Mouse (Mus musculus) mouse trophoblast stem cell (cell line): Measurements from ENCODE around the gene Rxfp4.

ENCODE experiments used
- in situ Hi-C, 2 experiments: fragments of 300-500 bp; cut with MseI, MboI; formaldehyde crosslinking; loops; 2 replicates in 1 of 2; 3 replicates in 1 of 2; pipeline ENCODE4 v1.15.1; 2025

Gene Rxfp4

GRCm38 (mm10) chr3:88609066-88609465 is 43.9 kb downstream of the Rxfp4 start:
- in situ Hi-C loops: loop anchor here in 1 of 2 experiments (5.0 kb wide), 1 partner anchor 33 kb away; no protein-coding TSS in a partner anchor

DNA sequence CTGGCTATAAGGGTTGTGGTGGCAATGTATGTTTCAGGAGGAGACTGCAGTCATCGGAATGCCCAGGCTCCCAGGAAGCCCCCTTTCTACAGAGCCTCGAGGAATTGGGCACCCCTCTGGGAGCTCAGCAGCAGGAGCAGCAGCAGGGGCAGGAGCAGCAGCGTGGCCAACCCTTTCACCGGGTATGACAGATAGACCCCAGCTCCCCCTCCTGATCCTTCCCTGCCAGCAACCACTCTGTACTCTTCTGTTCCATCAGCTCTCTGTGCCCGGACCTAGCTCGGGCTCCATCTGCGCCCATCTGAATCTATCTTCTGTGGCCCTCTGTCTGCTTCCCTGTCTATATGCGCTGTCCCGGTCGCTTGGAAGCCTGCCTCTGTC is 45.2 kb downstream of the Rxfp4 start:
- in situ Hi-C loops: loop anchor here in 1 of 2 experiments (5.0 kb wide), 1 partner anchor 35 kb away; no protein-coding TSS in a partner anchor

GRCm38 (mm10) chr3:88607065-88607757 is 45.7 kb downstream of the Rxfp4 start:
- in situ Hi-C loops: loop anchor here in 1 of 2 experiments (5.0 kb wide), 1 partner anchor 35 kb away; no protein-coding TSS in a partner anchor

GRCm38 (mm10) chr3:88605666-88606065 is 47.3 kb downstream of the Rxfp4 start, which contains the start of gene Arhgef2:
TSS of gene Arhgef2 (plus strand) at chr3:88605966.
- in situ Hi-C loops: loop anchor here in 1 of 2 experiments (5.0 kb wide), 1 partner anchor 37 kb away; no protein-coding TSS in a partner anchor

GRCm38 (mm10) chr3:88604863-88605262 is 48.1 kb downstream of the Rxfp4 start:
- in situ Hi-C loops: loop anchor here in 1 of 2 experiments (5.0 kb wide), 1 partner anchor 37 kb away; no protein-coding TSS in a partner anchor

GRCm38 (mm10) chr3:88603714-88604161 is 49.2 kb downstream of the Rxfp4 start:
- in situ Hi-C loops: no loop called here

DNA sequence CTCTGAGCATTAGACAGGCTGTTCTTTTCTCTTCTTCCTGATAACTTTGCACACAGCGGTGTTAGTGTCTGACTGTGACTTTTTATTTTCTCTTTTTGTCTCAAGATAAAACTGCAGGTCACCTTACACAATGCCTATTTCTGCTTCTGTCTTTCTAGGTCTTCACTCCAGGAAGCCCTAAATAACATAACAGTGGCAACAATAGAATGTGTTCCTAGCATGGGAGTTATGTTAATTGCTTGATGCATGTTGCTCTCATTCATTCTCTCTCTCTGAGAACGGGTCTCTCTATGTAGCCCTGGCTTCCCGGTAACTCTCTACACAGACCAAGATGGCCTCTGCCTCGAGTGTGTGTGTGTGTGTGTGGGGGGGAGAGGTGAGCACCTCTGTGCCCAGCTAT is 50.5 kb downstream of the Rxfp4 start:
- in situ Hi-C loops: no loop called here
